Mouse (Mus musculus): Measurements from ENCODE around the gene Esrrb. TPM values are rescaled to one million over a fixed set of nuclear protein-coding genes. Genes with fewer than 3 reads are reported as not detected.

The Esrrb gene
- polyA plus RNA-seq, 1 experiment from 2014 or later, result 7.2 TPM

DNA sequence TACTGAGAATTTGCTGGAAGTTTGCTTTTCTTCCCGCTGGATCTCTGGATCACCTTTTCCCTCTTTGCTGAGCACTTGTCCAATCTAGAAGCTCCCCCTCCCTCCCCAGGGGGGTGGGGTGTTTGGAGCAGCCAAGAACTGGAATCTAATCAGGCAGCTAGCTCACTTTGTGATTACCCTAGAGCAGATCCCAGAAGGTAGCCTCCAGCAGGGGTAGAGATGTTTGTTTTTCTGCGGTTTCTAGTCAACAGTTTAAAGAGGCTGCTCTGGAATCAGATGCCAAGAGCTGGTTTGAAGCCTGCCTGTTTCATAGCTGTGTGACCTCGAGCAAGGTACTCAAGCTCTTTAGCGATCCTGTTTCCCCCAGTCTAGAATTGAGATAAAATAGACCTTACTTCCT, 177.8 kb downstream of the Esrrb start:
- Histone ChIP-seq H3K36me3 (no peaks in the 10 kb centered on the region), H3K9ac (no peak overlapping the region), H3K9me3 (no peaks in the 10 kb centered on the region), H3K4me1 (replicated peaks) (no peaks in the 10 kb centered on the region), H3K27ac (replicated peaks) (no peak overlapping the region), H3K4me3 (no peak overlapping the region), H3K4me2 (no peak overlapping the region), H3K27me3 (no peaks in the 10 kb centered on the region)
- 81% methylated on average over 4 of the region's 4 CpGs for WGBS
- ATAC-seq (ENCODE audit: low FRiP score, low read depth), result no peak

DNA sequence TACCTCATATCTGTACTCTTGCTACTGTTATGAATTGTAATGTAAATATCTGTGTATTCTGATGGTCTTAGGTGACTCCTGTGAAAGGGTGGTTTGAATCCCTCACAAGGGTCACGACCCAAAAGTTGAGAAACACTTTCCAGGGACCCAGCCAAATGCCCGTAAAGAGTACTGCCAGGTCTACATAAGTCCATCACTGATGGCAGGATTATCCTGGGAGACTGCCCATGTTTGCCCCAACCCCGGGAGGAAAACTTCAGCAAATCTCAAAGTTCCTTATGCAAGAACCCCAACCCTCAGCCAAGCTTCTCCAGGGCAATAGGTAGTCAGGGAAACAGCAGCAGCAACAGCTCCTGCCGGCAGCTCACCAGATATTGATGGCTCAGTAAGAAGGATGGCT, 178.6 kb downstream of the Esrrb start:
- no peak for ATAC-seq (ENCODE audit: low FRiP score, low read depth)
- WGBS, result 73% methylated on average over 4 of the region's 4 CpGs

DNA sequence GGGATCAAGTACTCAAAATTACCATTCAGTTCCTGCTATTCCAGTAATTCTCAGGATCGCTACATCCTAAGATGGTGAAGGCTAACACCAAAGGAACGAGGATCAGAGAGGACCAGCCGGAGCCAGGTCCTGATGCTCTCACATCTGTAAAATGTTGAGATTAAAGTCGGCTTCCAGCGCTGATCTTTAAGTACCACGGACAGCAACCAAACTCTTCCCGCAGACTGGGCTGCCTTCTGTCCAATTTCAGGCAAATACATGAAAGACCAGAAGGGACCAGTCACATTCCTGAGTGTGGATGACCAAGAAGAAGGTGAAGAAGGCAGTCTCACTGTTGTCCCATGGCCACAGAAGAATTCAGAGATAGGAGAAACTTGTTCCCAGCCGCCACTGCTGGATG, 186.9 kb downstream of the Esrrb start:
- Histone ChIP-seq H3K27me3 (no peaks in the 10 kb centered on the region), H3K4me1 (replicated peaks) (no peaks in the 10 kb centered on the region), H3K4me3 (no peak overlapping the region), H3K36me3 (no peaks in the 10 kb centered on the region), H3K27ac (replicated peaks) (no peak overlapping the region), H3K9me3 (no peaks in the 10 kb centered on the region), H3K9ac (no peak overlapping the region), H3K4me2 (no peak overlapping the region)
- 39% methylated on average over 8 of the region's 8 CpGs for WGBS
- ATAC-seq (ENCODE audit: low FRiP score, low read depth), result no peak

More for the DNA sequence above, 178.6 kb downstream of the Esrrb start:
- Histone ChIP-seq H3K27me3 (no peaks in the 10 kb centered on the region), H3K4me1 (replicated peaks) (no peaks in the 10 kb centered on the region), H3K9me3 (no peaks in the 10 kb centered on the region), H3K36me3 (no peaks in the 10 kb centered on the region), H3K4me3 (no peak overlapping the region), H3K4me2 (no peak overlapping the region), H3K9ac (no peak overlapping the region), H3K27ac (replicated peaks) (no peak overlapping the region)

DNA sequence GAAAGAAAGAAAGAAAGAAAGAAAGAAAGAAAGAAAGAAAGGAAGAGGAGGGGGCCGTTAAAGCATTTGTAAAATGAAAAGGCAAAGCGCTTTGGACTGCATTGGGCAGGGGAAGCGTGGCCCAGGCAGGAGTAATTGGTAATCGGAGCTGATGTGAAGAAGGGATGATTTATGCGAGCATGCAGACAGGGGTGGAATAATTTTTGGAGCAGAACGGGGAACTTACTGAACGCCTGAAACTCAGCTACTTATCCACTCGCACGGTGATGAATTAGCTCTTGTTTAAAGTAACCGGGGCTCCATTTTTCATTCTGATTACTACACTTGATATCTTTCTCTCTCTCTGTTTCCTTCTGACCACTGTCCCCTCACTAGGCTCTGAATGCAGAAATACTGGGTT, 192.1 kb downstream of the Esrrb start:
- no peak overlapping the region for H3K9ac ChIP-seq
- H3K27me3 ChIP-seq, result no peaks in the 10 kb centered on the region
- no peak overlapping the region for H3K4me2 ChIP-seq
- 0 out of 2 replicates have a peak, but pooled peaks cover 3% of the 10 kb centered on the region for H3K4me1 ChIP-seq (replicated peaks)
- H3K9me3 ChIP-seq, result no peaks in the 10 kb centered on the region
- WGBS, result 41% methylated on average over 10 of the region's 10 CpGs
- ATAC-seq (ENCODE audit: low FRiP score, low read depth), result no peak
- no peak overlapping the region for H3K27ac ChIP-seq (replicated peaks)
- no peak overlapping the region for H3K4me3 ChIP-seq
- H3K36me3 ChIP-seq, result no peaks in the 10 kb centered on the region

DNA sequence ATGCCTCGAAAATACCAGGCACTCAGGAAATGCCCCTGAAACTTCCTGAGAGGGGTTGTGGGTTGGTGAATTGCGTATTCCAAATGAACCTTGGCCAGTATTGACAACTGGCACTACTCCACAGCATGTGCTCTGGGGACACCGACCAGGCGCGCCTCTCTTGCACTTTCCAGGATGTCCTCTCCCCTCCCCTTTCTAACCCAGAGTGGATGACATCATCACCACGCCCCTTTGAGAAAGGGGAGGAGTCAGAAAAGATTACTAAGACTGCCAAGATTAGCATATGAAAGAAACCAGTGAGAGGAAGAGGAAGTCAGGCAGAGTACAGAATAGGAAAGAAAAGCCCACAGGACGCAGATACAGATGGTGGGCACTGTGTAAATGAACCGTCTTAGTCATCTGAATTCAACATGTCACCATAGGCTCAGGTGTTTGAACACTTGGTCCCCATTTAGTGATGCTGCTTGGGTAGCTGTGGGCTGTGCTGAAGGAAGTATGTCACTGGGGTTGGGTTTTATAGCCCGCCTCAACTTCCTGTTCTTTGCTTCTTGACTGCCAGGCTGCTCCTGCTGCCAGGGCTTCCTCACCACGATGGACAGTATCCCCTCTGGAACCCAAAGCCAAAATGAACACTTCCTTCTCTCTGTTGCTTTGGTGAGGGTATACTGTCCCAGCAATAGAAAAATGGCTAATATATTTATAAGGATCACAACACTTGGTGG, 196.0 kb downstream of the Esrrb start:
- no peaks in the 10 kb centered on the region for H3K36me3 ChIP-seq
- H3K9me3 ChIP-seq, result no peaks in the 10 kb centered on the region
- ATAC-seq (ENCODE audit: low FRiP score, low read depth), result no peak
- 44% methylated on average over 10 of the region's 10 CpGs for WGBS
- no peak overlapping the region for H3K4me3 ChIP-seq
- H3K27me3 ChIP-seq, result no peaks in the 10 kb centered on the region
- H3K4me1 ChIP-seq (replicated peaks), result 0 out of 2 replicates have a peak, but pooled peaks cover 3% of the 10 kb centered on the region
- H3K4me2 ChIP-seq, result no peak overlapping the region
- no peak overlapping the region for H3K27ac ChIP-seq (replicated peaks)
- no peak overlapping the region for H3K9ac ChIP-seq

DNA sequence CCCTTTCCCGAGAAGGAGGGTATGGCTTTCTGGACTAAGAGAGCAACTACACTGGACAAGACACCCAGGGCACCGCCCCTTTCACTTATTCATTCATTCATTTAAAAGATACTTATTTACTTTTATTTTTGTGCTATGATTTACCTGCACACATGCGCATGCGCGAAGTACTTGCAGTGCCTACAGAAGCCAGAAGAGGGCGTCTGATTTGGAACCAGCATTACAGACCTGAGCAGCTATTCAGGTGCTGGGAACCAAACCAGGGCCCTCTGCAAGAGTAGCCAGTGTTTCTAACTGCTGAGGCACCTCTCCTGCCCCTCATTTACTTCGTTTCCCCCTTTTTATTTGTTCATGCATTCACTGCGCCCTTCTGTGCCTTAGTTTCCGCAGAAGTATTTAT, 198.0 kb downstream of the Esrrb start:
- 89% methylated on average over 9 of the region's 9 CpGs for WGBS
- no peaks in the 10 kb centered on the region for H3K27me3 ChIP-seq
- ATAC-seq (ENCODE audit: low FRiP score, low read depth), result no peak
- H3K36me3 ChIP-seq, result no peaks in the 10 kb centered on the region
- H3K9me3 ChIP-seq, result no peaks in the 10 kb centered on the region
- no peak overlapping the region for H3K27ac ChIP-seq (replicated peaks)
- H3K4me2 ChIP-seq, result no peak overlapping the region
- H3K9ac ChIP-seq, result no peak overlapping the region
- no peak overlapping the region for H3K4me3 ChIP-seq
- no peaks in the 10 kb centered on the region for H3K4me1 ChIP-seq (replicated peaks)

DNA sequence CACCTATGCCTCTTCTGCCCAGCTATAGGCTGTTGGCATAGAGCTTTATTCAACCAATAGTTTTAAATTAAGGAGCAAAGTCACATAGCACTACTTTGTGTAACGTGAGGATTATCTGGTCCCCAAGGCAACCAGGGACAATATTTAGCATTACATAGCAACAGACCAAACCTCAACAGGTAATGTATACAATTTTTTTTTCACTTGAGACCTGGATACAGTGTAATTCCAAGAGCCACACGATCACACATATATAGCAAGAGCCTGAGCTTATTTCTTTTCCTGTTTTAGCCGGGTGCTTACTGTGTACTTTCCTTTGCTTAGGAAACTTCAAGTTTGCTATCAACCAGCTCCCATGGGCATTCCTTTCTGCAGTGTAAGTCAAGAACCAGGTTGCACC, 201.8 kb downstream of the Esrrb start:
- Histone ChIP-seq H3K4me3 (no peak overlapping the region), H3K4me2 (no peak overlapping the region), H3K4me1 (replicated peaks) (no peaks in the 10 kb centered on the region), H3K27me3 (no peaks in the 10 kb centered on the region), H3K27ac (replicated peaks) (no peak overlapping the region), H3K9me3 (no peaks in the 10 kb centered on the region), H3K9ac (no peak overlapping the region), H3K36me3 (no peaks in the 10 kb centered on the region)
- no peak for ATAC-seq (ENCODE audit: low FRiP score, low read depth)
- 79% methylated on average over 3 of the region's 3 CpGs for WGBS

DNA sequence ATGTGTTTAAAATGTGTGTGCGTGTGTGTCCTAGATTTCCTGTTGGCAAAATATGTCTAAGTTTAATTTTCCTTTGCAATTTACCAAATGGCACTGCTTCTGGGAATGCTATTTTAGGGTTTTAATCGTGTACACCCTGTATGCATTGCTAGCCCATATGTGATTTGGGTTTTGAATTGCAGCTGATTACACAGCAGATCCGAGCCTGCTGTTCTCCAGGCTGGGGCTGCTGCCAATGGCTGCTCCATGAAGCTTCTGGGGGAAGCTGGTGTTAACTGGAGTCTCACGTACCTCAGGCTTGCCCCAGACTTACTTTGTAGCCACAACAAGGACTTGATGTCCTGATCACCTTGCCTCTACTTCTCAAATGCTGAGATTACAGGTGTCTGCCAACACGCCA, 205.1 kb downstream of the Esrrb start:
- no peaks in the 10 kb centered on the region for H3K9me3 ChIP-seq
- no peaks in the 10 kb centered on the region for H3K27me3 ChIP-seq
- H3K4me1 ChIP-seq (replicated peaks), result no peaks in the 10 kb centered on the region
- no peak overlapping the region for H3K4me3 ChIP-seq
- H3K27ac ChIP-seq (replicated peaks), result no peak overlapping the region
- ATAC-seq (ENCODE audit: low FRiP score, low read depth), result no peak
- 80% methylated on average over 5 of the region's 5 CpGs for WGBS
- no peak overlapping the region for H3K9ac ChIP-seq
- H3K36me3 ChIP-seq, result no peaks in the 10 kb centered on the region
- H3K4me2 ChIP-seq, result no peak overlapping the region

Other genes starting within 250 kb of the Esrrb start
- 26.5 and 29.4 TPM in 2 replicates for gene Gpatch2l, start 119.3 kb upstream of the Esrrb start, polyA plus RNA-seq (2015; fragmentation: Nextera tagmentation; extraction: Ambion mirVana)